Mouse (Mus musculus): Measurements from ENCODE around the gene Xpnpep3. TPM values are rescaled to one million over a fixed set of nuclear protein-coding genes. Genes with fewer than 3 reads are reported as not detected.

Xpnpep3 gene
- polyA plus RNA-seq, 1 experiment from 2014 or later: 11.6 TPM

GRCm38 (mm10) chr15:81503466-81503865 is 103.5 kb downstream of the Xpnpep3 start:
- H3K4me2 ChIP-seq (replicated peaks): no peak overlapping the region
- H3K9me3 ChIP-seq (replicated peaks): no peaks in the 10 kb centered on the region
- H3K27ac ChIP-seq: no peak overlapping the region
- H3K36me3 ChIP-seq: no peaks in the 10 kb centered on the region
- WGBS: 85% methylated on average over 2 of the region's 2 CpGs
- ATAC-seq (ENCODE audit: low FRiP score): no peak
- no peaks in the 10 kb centered on the region for H3K4me1 ChIP-seq
- H3K9ac ChIP-seq: no peak overlapping the region
- no peak overlapping the region for H3K4me3 ChIP-seq
- no peaks in the 10 kb centered on the region for H3K27me3 ChIP-seq

DNA sequence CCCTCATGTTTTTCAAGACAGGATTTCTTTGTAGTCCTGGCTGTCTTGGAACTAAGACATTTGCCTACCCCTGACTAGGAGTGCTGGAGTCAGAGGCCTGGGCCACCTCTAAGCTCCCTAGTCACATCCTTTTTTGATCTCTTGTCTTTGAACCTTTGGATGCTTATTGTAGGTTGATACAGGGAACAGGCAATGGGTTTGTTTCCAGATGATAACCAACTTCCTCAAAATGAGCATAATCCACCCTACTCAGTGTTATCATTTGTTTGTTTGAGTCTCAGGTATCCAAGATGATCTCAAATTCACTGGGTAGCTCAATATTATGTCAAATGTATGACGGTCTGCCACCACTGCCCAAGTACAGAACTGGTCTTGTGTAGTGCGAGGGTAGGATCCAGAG is 104.1 kb downstream of the Xpnpep3 start:
- no peaks in the 10 kb centered on the region for H3K9me3 ChIP-seq (replicated peaks)
- H3K36me3 ChIP-seq: no peaks in the 10 kb centered on the region
- 92% methylated on average over 2 of the region's 2 CpGs for WGBS
- no peak overlapping the region for H3K4me3 ChIP-seq
- no peak overlapping the region for H3K4me2 ChIP-seq (replicated peaks)
- ATAC-seq (ENCODE audit: low FRiP score): no peak
- no peak overlapping the region for H3K27ac ChIP-seq
- H3K4me1 ChIP-seq: no peaks in the 10 kb centered on the region
- no peaks in the 10 kb centered on the region for H3K27me3 ChIP-seq
- H3K9ac ChIP-seq: no peak overlapping the region

Other genes starting within 250 kb of the Xpnpep3 start
- gene Mrtfa, start 209.4 kb upstream of the Xpnpep3 start, polyA plus RNA-seq (2016; fragmentation: Nextera tagmentation; extraction: Ambion mirVana): 29.8 and 30.6 TPM in 2 replicates
- gene Mchr1, start 164.6 kb upstream of the Xpnpep3 start, polyA plus RNA-seq (2016; fragmentation: Nextera tagmentation; extraction: Ambion mirVana): 0.74 and 1.2 TPM in 2 replicates
- gene Slc25a17, start 39.3 kb upstream of the Xpnpep3 start, polyA plus RNA-seq (2016; fragmentation: Nextera tagmentation; extraction: Ambion mirVana): 106 and 111 TPM in 2 replicates
- gene St13, start 61 bp upstream of the Xpnpep3 start, polyA plus RNA-seq (2016; fragmentation: Nextera tagmentation; extraction: Ambion mirVana): 194 TPM in 2 replicates
- gene Dnajb7, start 8.2 kb downstream of the Xpnpep3 start, polyA plus RNA-seq (2016; fragmentation: Nextera tagmentation; extraction: Ambion mirVana): 1.6 and 1.8 TPM in 2 replicates
- gene Rbx1, start 66.2 kb downstream of the Xpnpep3 start, polyA plus RNA-seq (2016; fragmentation: Nextera tagmentation; extraction: Ambion mirVana): 465 and 485 TPM in 2 replicates
- 30.4 and 33.8 TPM in 2 replicates for gene Ep300, start 185.2 kb downstream of the Xpnpep3 start, polyA plus RNA-seq (2016; fragmentation: Nextera tagmentation; extraction: Ambion mirVana)

Measured in hindbrain, embryonic 12.5 days (tissue).